Mouse (Mus musculus) MEL (cell line): ENCODE data around the gene Abca17.

Experiments used
- CTCF ChIP-seq, 3 experiments: IDR thresholded peaks in 2 of 3; conservative IDR thresholded peaks in 1 of 3; 2 replicates each; pipeline ENCODE4 v1.5.1; 2011 to 2012; ENCODE audit warnings: low read length in 3 of 3, low read depth in 2 of 3, mild to moderate bottlenecking in 2 of 3, improper control_type of control experiment in 1 of 3, inconsistent platforms in 1 of 3, mixed read lengths in 1 of 3, moderate library complexity in 1 of 3; ENCODE audit not compliant: control insufficient read depth in 1 of 3, insufficient read depth in 1 of 3, poor library complexity in 1 of 3, severe bottlenecking in 1 of 3
- POLR2A ChIP-seq, 2 experiments: IDR thresholded peaks; 2 replicates each; pipeline ENCODE4 v1.6.1; 2011 to 2012; ENCODE audit warnings: low read length in 2 of 2, mild to moderate bottlenecking in 2 of 2, control low read depth in 1 of 2, improper control_type of control experiment in 1 of 2, low read depth in 1 of 2, moderate library complexity in 1 of 2; ENCODE audit not compliant: control insufficient read depth in 1 of 2, insufficient read depth in 1 of 2, poor library complexity in 1 of 2
- SIN3A ChIP-seq: IDR thresholded peaks from 2 replicates; pipeline ENCODE4 v1.6.1; 2012; ENCODE audit warnings: low read length, improper control_type of control experiment, inconsistent platforms
- TCF12 ChIP-seq: IDR thresholded peaks from 2 replicates; pipeline ENCODE4 v1.6.1; 2014; ENCODE audit warnings: low read depth, mild to moderate bottlenecking, inconsistent platforms, low read length, improper control_type of control experiment, moderate library complexity

GRCm38 (mm10) chr17:24279907-24280306 is 71.0 kb downstream of the Abca17 start:
- no peak for TF ChIP-seq SIN3A
- TF ChIP-seq POLR2A (IDR thresholded peaks at IDR 0.05; ENCODE audit: control insufficient read depth in 1 of 2, insufficient read depth in 1 of 2, low read depth in 1 of 2, low read length in 2 of 2, poor library complexity in 1 of 2): no peak
- no peak for TF ChIP-seq TCF12
- no peak for TF ChIP-seq CTCF (IDR thresholded peaks at IDR 0.05 in 2 of 3, conservative IDR thresholded peaks at IDR 0.05 in 1 of 3; ENCODE audit: control insufficient read depth in 1 of 3, insufficient read depth in 1 of 3, low read depth in 2 of 3, low read length in 3 of 3, poor library complexity in 1 of 3, severe bottlenecking in 1 of 3)
